Mouse (Mus musculus) testis, postnatal 10 days (tissue): ENCODE results near the gene Fscn1.

Source experiments
- DNase-seq: peaks from one replicate; pipeline ENCODE4 v3.0.0; 2021; ENCODE audit warnings: low spot score

Gene Fscn1

GRCm38 (mm10) chr5:142959576-142960556 is at the start of gene Fscn1:
Fscn1 (plus strand) TSS chr5:142960343.
- peak; percentile 95 for DNase-seq

- no peak for DNase-seq
Observed at GRCm38 (mm10) chr5:142911629-142912028, 48.5 kb upstream of the Fscn1 start.

GRCm38 (mm10) chr5:142912320-142912719 is 47.8 kb upstream of the Fscn1 start:
- no peak for DNase-seq

GRCm38 (mm10) chr5:142912739-142913138 is 47.4 kb upstream of the Fscn1 start:
- no peak for DNase-seq

- DNase-seq, result no peak
Observed at GRCm38 (mm10) chr5:142915231-142915630, 44.9 kb upstream of the Fscn1 start.

- no peak for DNase-seq
Observed at GRCm38 (mm10) chr5:142916593-142916992, 43.5 kb upstream of the Fscn1 start.

- DNase-seq, result no peak
Observed at GRCm38 (mm10) chr5:142917402-142917801, 42.7 kb upstream of the Fscn1 start.

- DNase-seq, result no peak
Observed at GRCm38 (mm10) chr5:142920311-142921073, 39.7 kb upstream of the Fscn1 start.

- DNase-seq, result no peak
Observed at GRCm38 (mm10) chr5:142921074-142921459, 39.1 kb upstream of the Fscn1 start.

GRCm38 (mm10) chr5:142922251-142922650 is 37.9 kb upstream of the Fscn1 start:
- DNase-seq, result no peak

- DNase-seq, result no peak
Observed at GRCm38 (mm10) chr5:142923781-142924180, 36.4 kb upstream of the Fscn1 start.

GRCm38 (mm10) chr5:142924336-142924959 is 35.7 kb upstream of the Fscn1 start:
- no peak for DNase-seq

GRCm38 (mm10) chr5:142926204-142926939 is 33.8 kb upstream of the Fscn1 start:
- peak; percentile 79 for DNase-seq

- no peak for DNase-seq
Observed at GRCm38 (mm10) chr5:142926940-142927228, 33.3 kb upstream of the Fscn1 start.

GRCm38 (mm10) chr5:142927341-142927930 is 32.7 kb upstream of the Fscn1 start:
- no peak for DNase-seq

- peak; percentile 77 for DNase-seq
Observed at GRCm38 (mm10) chr5:142928749-142929399, 31.3 kb upstream of the Fscn1 start.

GRCm38 (mm10) chr5:142929400-142929752 is 30.8 kb upstream of the Fscn1 start:
- DNase-seq, result no peak

- no peak for DNase-seq
Observed at GRCm38 (mm10) chr5:142931241-142931745, 28.9 kb upstream of the Fscn1 start.

GRCm38 (mm10) chr5:142932084-142932685 is 28.0 kb upstream of the Fscn1 start:
- DNase-seq, result peak; percentile 80

GRCm38 (mm10) chr5:142932731-142933130 is 27.4 kb upstream of the Fscn1 start:
- no peak for DNase-seq
